Mouse (Mus musculus) right cerebral cortex, postnatal 36 days (tissue): ENCODE measurements around the gene Cd2bp2.

Experiments
- DNase-seq, 2 experiments: peaks; one replicate each; pipeline ENCODE4 v3.0.0; 2022; ENCODE audit warnings: low spot score in 2 of 2, mixed read lengths in 1 of 2

The Cd2bp2 gene

GRCm38 (mm10) chr7:127217901-127218642 lies 22.2 kb upstream of the Cd2bp2 start:
- DNase-seq: no peak

GRCm38 (mm10) chr7:127217475-127217874 lies 21.6 kb upstream of the Cd2bp2 start:
- DNase-seq: no peak

- no peak for DNase-seq
These were observed 20.5 kb upstream of the Cd2bp2 start for GRCm38 (mm10) chr7:127216307-127216706.

- no peak for DNase-seq
These were observed 19.4 kb upstream of the Cd2bp2 start for GRCm38 (mm10) chr7:127214981-127215871.

GRCm38 (mm10) chr7:127214521-127214920 lies 18.7 kb upstream of the Cd2bp2 start:
- DNase-seq: no peak

GRCm38 (mm10) chr7:127213930-127214329 lies 18.1 kb upstream of the Cd2bp2 start:
- DNase-seq: no peak

GRCm38 (mm10) chr7:127213485-127213884 lies 17.6 kb upstream of the Cd2bp2 start:
- DNase-seq: no peak

GRCm38 (mm10) chr7:127212432-127213250 lies 16.8 kb upstream of the Cd2bp2 start:
- DNase-seq: no peak

- no peak for DNase-seq
These were observed 15.3 kb upstream of the Cd2bp2 start for GRCm38 (mm10) chr7:127211014-127211745.

GRCm38 (mm10) chr7:127210266-127210665 lies 14.4 kb upstream of the Cd2bp2 start:
- no peak for DNase-seq

GRCm38 (mm10) chr7:127209851-127210250 lies 14.0 kb upstream of the Cd2bp2 start:
- DNase-seq: no peak

- peak; percentile 91 to 97 for DNase-seq
These were observed 12.9 kb upstream of the Cd2bp2 start, which contains the start of gene Mylpf for GRCm38 (mm10) chr7:127208553-127209438. Mylpf (plus strand) TSS chr7:127208890.

- DNase-seq: no peak
These were observed 12.4 kb upstream of the Cd2bp2 start, which contains the start of gene Tbc1d10b for GRCm38 (mm10) chr7:127208295-127208552. Tbc1d10b (minus strand) TSS chr7:127208468.

GRCm38 (mm10) chr7:127207374-127208294 lies 11.8 kb upstream of the Cd2bp2 start:
- DNase-seq: no peak

GRCm38 (mm10) chr7:127206606-127207005 lies 10.8 kb upstream of the Cd2bp2 start:
- DNase-seq: no peak

GRCm38 (mm10) chr7:127196484-127196883 lies 634 bp upstream of the Cd2bp2 start:
- DNase-seq: no peak

- DNase-seq: no peak
These were observed 1.2 kb downstream of the Cd2bp2 start for GRCm38 (mm10) chr7:127194633-127195029.

GRCm38 (mm10) chr7:127194011-127194632 lies 1.7 kb downstream of the Cd2bp2 start:
- no peak for DNase-seq

GRCm38 (mm10) chr7:127192989-127193388 lies 2.9 kb downstream of the Cd2bp2 start:
- DNase-seq: no peak
